Mouse (Mus musculus) central nervous system, embryonic 14 days (tissue): ENCODE results near the gene Ptgs2. TPM values are rescaled to one million over a fixed set of nuclear protein-coding genes. Genes with fewer than 3 reads are reported as not detected.

Experiments used
- polyA plus RNA-seq: library from polyadenylated mRNA; depleted of rRNA; stranded (reverse); fragments of >200 nt; gene quantifications from 2 replicates; pipeline ENCODE4 v1.2.3, GENCODE M21; 2012; rRNA removed

Gene Ptgs2
- polyA plus RNA-seq, result 0.09 and 0.54 TPM in 2 replicates

GRCm38 (mm10) chr1:150099790-150100333, at the start of gene Ptgs2:
TSS of gene Ptgs2 (plus strand) at chr1:150100031.

Other genes with a start within 250 kb of the Ptgs2 start
- gene Pla2g4a, start 138.7 kb upstream of the Ptgs2 start, polyA plus RNA-seq, result 1.8 and 3.5 TPM in 2 replicates
- gene Pdc, start 219.4 kb downstream of the Ptgs2 start, polyA plus RNA-seq, result 0.09 TPM in 1 of 2 replicates, not detected in the other